Mouse (Mus musculus) neutrophil, adult 65 days (primary cell): Measurements from ENCODE around the gene Fut4. TPM values are rescaled to one million over a fixed set of nuclear protein-coding genes. Genes with fewer than 3 reads are reported as not detected.

ENCODE experiments used
- total RNA-seq: library from RNA; stranded (reverse); gene quantifications from 2 replicates; pipeline ENCODE4 v1.2.4, GENCODE M21; 2023

Fut4 gene
- 6.9 and 10.2 TPM in 2 replicates for total RNA-seq

DNA sequence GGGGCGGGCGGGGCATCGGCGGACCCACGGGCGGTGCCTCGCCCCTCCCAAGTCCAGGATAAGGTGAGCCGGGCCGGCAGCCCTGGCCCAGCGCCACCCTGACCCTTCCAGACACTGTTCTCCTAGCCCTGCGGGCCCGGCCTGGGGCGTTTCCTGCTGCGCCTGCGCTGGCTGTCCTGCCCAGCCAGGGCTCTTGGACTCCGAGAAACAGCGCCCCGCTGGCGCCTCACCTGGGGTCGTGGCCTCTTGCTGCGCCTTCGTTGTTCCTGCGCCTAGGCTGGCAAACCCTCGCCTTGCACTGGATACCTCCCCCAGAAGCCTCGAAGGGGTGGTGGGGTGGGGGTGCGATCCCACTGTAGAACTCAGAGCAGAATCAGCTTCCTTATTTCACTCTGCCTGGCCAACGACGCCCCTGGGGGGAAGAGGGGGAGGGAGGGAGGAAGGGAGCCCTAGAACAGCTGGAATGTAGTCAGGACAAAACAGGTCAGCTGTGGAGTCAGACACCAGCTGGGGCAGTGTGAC is at the start of gene Fut4:
Gene Fut4 (minus strand): TSS at position 393 of the 522 bp plus-strand sequence.

DNA sequence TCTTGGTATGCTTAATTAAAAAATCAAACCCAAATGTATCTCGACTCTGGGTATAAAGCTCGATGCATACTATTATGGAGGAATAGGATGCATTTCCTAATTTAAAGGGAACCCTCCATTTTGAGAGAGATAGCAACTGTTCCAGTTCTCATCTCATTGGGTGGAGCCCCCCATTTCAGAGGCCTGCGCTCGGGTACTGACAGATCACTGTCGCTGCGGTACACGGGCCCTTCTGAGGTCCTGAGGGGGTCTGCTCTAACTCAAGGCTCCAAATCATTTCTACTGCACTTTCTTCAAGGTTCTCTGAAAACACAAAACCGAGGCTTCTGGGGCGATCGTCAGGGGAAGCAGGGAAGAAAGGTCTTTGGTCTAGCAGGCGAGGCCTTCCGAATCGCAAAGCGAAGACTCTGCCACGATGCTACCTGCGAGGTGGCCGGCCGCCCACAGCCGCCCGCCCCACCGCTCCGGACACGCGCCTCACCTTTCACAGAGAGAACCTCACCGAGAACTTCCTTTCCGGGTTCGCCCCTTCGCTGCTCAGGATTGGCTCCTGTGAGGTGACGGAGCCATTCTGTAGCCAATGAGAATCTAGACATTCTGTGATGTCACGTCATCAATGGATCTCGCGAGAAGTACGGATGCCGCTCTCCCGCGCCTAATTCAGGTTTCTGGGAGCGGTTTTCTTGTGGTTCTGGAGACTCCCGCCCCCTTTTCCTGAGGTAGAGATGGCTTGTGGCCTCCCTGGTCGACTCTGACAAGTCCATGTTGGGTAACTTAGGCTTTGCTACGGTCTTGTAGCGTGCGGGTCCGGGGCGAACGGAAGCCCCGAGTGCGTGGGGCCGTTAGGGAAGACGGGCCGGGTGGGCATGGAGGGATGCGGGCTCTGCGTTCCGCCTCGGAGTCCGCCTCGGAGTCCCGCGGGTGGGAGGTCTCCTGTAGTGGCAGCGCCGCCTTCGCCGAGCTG is 32.1 kb upstream of the Fut4 start, which contains the start of the genes Mre11a and Ankrd49:
Gene Mre11a (plus strand): TSS at position 616 of the 964 bp plus-strand sequence.
Gene Ankrd49 (minus strand): TSS at position 818 of the 964 bp plus-strand sequence.

GRCm38 (mm10) chr9:14770803-14771471 is 18.7 kb upstream of the Fut4 start, which contains the start of gene 1700012B09Rik:
Gene 1700012B09Rik (minus strand): TSS chr9:14771030.

DNA sequence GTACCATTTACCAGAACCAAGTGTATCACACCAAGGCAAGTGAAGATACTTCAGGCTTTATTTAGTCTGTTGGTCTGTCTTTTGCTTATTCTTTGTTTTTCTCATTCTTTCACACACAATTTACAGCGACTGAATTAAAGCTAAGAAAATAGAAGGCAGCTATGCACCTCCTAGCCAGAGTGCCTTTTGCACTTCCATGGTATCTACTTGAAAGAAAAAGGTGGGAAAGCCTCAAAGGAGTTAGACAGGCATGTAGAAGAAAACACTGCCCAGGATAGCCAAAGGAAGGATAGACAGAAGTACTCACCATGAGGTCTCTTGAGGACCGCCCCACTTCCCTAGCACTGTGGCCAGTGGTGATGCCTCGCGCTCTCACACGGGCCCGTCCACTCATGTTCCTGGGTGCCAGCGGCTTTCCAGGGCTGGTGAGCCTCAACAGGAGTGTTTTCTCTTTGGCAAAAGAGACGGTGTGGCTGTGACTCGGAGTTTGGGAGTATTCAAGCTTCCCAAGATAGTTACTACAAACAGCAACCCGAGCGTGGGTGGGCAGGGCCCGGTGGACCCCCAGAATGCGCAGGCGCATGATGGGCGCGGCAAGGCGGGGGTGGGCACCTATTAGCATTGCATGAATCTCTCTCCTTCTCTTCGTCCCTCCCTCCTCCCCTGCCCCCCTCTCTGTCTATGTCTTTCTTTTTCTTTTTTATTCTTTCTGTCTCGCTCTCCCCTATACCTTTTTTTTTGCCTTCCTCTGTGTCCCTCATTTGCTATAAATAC is 11.9 kb downstream of the Fut4 start, which contains the start of gene Piwil4:
Gene Piwil4 (minus strand): TSS at position 583 of the 774 bp plus-strand sequence.

Other genes with a start within 250 kb of the Fut4 start
- gene Amotl1, start 107.3 kb downstream of the Fut4 start, total RNA-seq = 0.07 and 0.44 TPM in 2 replicates
- not detected in 2 replicates for gene Piwil4, start 11.7 kb downstream of the Fut4 start, total RNA-seq
- 2.9 and 3.8 TPM in 2 replicates for gene 1700012B09Rik, start 18.6 kb upstream of the Fut4 start, total RNA-seq
- gene Mre11a, start 32.3 kb upstream of the Fut4 start, total RNA-seq = 16.2 and 17.5 TPM in 2 replicates
- 11.4 and 16.4 TPM in 2 replicates for gene Ankrd49, start 32.5 kb upstream of the Fut4 start, total RNA-seq
- gene Gpr83, start 107.8 kb upstream of the Fut4 start, total RNA-seq = not detected in 2 replicates
- not detected in 2 replicates for gene Izumo1r, start 151.6 kb upstream of the Fut4 start, total RNA-seq